Mouse (Mus musculus) kidney, postnatal 0 days (tissue): ENCODE measurements at regions not wholly inside any gene's neighbourhood (a gene's known extent, or its start where the extent isn't known, plus 50 kb on each side); places are given as distances from the start of the nearest gene placed in this dataset.

Experiments used
- ATAC-seq: fragments of 200-750 bp; cut with Nextera tagmentation; replicated peaks from 2 replicates; pipeline ENCODE4 v1.8.0; 2017; ENCODE audit warnings: low read depth, moderate number of reproducible peaks, moderate TSS enrichment, moderate library complexity; ENCODE audit not compliant: low FRiP score
- DNase-seq: peaks from one replicate; pipeline ENCODE4 v3.0.0-alpha.2; 2016; ENCODE audit warnings: low spot score
- H3K27ac ChIP-seq: fragments of 300-500 bp; sonication (generic); 2 replicates; pipeline ENCODE4 v1.5.1; 2014; ENCODE audit warnings: mild to moderate bottlenecking
- H3K27me3 ChIP-seq: fragments of 300-500 bp; sonication (generic); 2 replicates; pipeline ENCODE4 v1.6.1; 2014; ENCODE audit warnings: low read length, mixed read lengths; ENCODE audit not compliant: insufficient read depth
- H3K36me3 ChIP-seq: fragments of 300-500 bp; sonication (generic); 2 replicates; pipeline ENCODE4 v1.6.1; 2014; ENCODE audit warnings: low read length, mixed read lengths; ENCODE audit not compliant: insufficient read depth
- H3K4me1 ChIP-seq: fragments of 300-500 bp; sonication (generic); replicated peaks from 2 replicates; pipeline ENCODE4 v1.6.1; 2014; ENCODE audit warnings: antibody characterized with exemption, low read length, mixed read lengths; ENCODE audit not compliant: insufficient read depth
- H3K4me2 ChIP-seq: fragments of 300-500 bp; sonication (generic); 2 replicates; pipeline ENCODE4 v1.6.1; 2014; ENCODE audit warnings: mild to moderate bottlenecking, low read length, moderate library complexity, mixed read lengths
- H3K4me3 ChIP-seq: fragments of 300-500 bp; sonication (generic); replicated peaks from 2 replicates; pipeline ENCODE4 v1.5.1; 2014; ENCODE audit warnings: low read depth, low read length
- H3K9ac ChIP-seq: fragments of 300-500 bp; sonication (generic); 2 replicates; pipeline ENCODE4 v1.6.1; 2014; ENCODE audit warnings: low read depth, low read length
- H3K9me3 ChIP-seq: fragments of 300-500 bp; sonication (generic); replicated peaks from 2 replicates; pipeline ENCODE4 v1.6.1; 2016; ENCODE audit warnings: low read length, inconsistent platforms, mixed read lengths
- CTCF ChIP-seq: IDR thresholded peaks from 2 replicates; pipeline ENCODE4 v1.5.1; 2016; ENCODE audit warnings: antibody characterized with exemption, low read depth, mild to moderate bottlenecking, moderate library complexity
- WGBS: fragments of 180-500 bp; shearing (Covaris S2); extraction: QIAGEN DNeasy Blood & Tissue Kit; methylation state at CpG from one replicate; pipeline ENCODE4 v1.1.7; 2014; 5-methylcytosine and 5-hydroxymethylcytosine counted together

- ATAC-seq, result peak; percentile 61; the same call in 1 of the 2 replicates
These were observed 211.8 kb downstream of the 1500009L16Rik start for GRCm38 (mm10) chr10:83934498-83934897.

GRCm38 (mm10) chr10:83937168-83937567 is 214.5 kb downstream of the 1500009L16Rik start:
- Histone ChIP-seq H3K27me3 (no peaks in the 10 kb centered on the region), H3K9me3 (no peaks in the 10 kb centered on the region), H3K27ac (no peak overlapping the region), H3K4me2 (no peak overlapping the region), H3K9ac (no peak overlapping the region), H3K36me3 (no peaks in the 10 kb centered on the region), H3K4me3 (no peak overlapping the region), H3K4me1 (no peaks in the 10 kb centered on the region)
- no peak for TF ChIP-seq CTCF
- DNase-seq (peak; percentile 35), ATAC-seq (no peak)
- 43% methylated on average over 9 of the region's 9 CpGs for WGBS

More at GRCm38 (mm10) chr10:83934498-83934897, 211.8 kb downstream of the 1500009L16Rik start:
- no peaks in the 10 kb centered on the region for H3K4me1 ChIP-seq
- peak; percentile 69 for TF ChIP-seq CTCF
- no peak overlapping the region for H3K9ac ChIP-seq
- no peaks in the 10 kb centered on the region for H3K27me3 ChIP-seq
- 29% methylated on average over 3 of the region's 3 CpGs for WGBS
- no peak overlapping the region for H3K27ac ChIP-seq
- no peak overlapping the region for H3K4me3 ChIP-seq
- no peak overlapping the region for H3K4me2 ChIP-seq
- no peaks in the 10 kb centered on the region for H3K36me3 ChIP-seq
- DNase-seq, result peak; percentile 80
- no peaks in the 10 kb centered on the region for H3K9me3 ChIP-seq

GRCm38 (mm10) chr10:83942101-83942500 is 219.4 kb downstream of the 1500009L16Rik start:
- Histone ChIP-seq H3K4me1 (no peaks in the 10 kb centered on the region), H3K27ac (no peak overlapping the region), H3K27me3 (no peaks in the 10 kb centered on the region), H3K36me3 (no peaks in the 10 kb centered on the region), H3K4me2 (no peak overlapping the region), H3K9me3 (no peaks in the 10 kb centered on the region), H3K9ac (no peak overlapping the region), H3K4me3 (no peak overlapping the region)
- 53% methylated on average over 3 of the region's 3 CpGs for WGBS
- no peak for ATAC-seq
- no peak for TF ChIP-seq CTCF
- DNase-seq, result peak; percentile 18

- no peak overlapping the region for H3K27ac ChIP-seq
These were observed 221.5 kb downstream of the 1500009L16Rik start for GRCm38 (mm10) chr10:83944158-83944557.

GRCm38 (mm10) chr10:83944897-83945296 is 222.2 kb downstream of the 1500009L16Rik start:
- Histone ChIP-seq H3K4me2 (no peak overlapping the region), H3K4me1 (no peaks in the 10 kb centered on the region), H3K9me3 (no peaks in the 10 kb centered on the region), H3K27ac (no peak overlapping the region), H3K9ac (no peak overlapping the region), H3K27me3 (no peaks in the 10 kb centered on the region), H3K4me3 (no peak overlapping the region), H3K36me3 (no peaks in the 10 kb centered on the region)
- TF ChIP-seq CTCF, result no peak
- WGBS, result 95% methylated on average over 10 of the region's 10 CpGs
- ATAC-seq, result no peak
- DNase-seq, result no peak

More at GRCm38 (mm10) chr10:83944158-83944557, 221.5 kb downstream of the 1500009L16Rik start:
- Histone ChIP-seq H3K4me2 (no peak overlapping the region), H3K9ac (no peak overlapping the region), H3K4me3 (no peak overlapping the region), H3K4me1 (no peaks in the 10 kb centered on the region), H3K27me3 (no peaks in the 10 kb centered on the region), H3K36me3 (no peaks in the 10 kb centered on the region), H3K9me3 (no peaks in the 10 kb centered on the region)
- peak; percentile 36; the same call in 1 of the 2 replicates for TF ChIP-seq CTCF
- ATAC-seq, result no peak
- WGBS, result 86% methylated on average over 1 of the region's 1 CpGs
- DNase-seq, result no peak

GRCm38 (mm10) chr10:83945503-83945902 is 222.8 kb downstream of the 1500009L16Rik start:
- Histone ChIP-seq H3K27me3 (no peaks in the 10 kb centered on the region), H3K9me3 (no peaks in the 10 kb centered on the region), H3K4me3 (no peak overlapping the region), H3K27ac (no peak overlapping the region), H3K4me1 (no peaks in the 10 kb centered on the region), H3K36me3 (no peaks in the 10 kb centered on the region), H3K9ac (no peak overlapping the region), H3K4me2 (no peak overlapping the region)
- TF ChIP-seq CTCF, result no peak
- WGBS, result 70% methylated on average over 9 of the region's 9 CpGs
- DNase-seq, result no peak
- ATAC-seq, result no peak
